Mouse (Mus musculus) layer of hippocampus, postnatal 14 days (tissue): ENCODE measurements around the gene Fam205c. TPM values are rescaled to one million over a fixed set of nuclear protein-coding genes. Genes with fewer than 3 reads are reported as not detected.

Experiments used
- DNase-seq, 2 experiments: peaks; one replicate each; pipeline ENCODE4 v3.0.0; 2021 to 2022; ENCODE audit warnings: low spot score in 2 of 2, mixed read lengths in 1 of 2
- long read RNA-seq, 2 experiments: library from polyadenylated mRNA; stranded (forward); transcript quantifications; one replicate each; pipeline ENCODE4 v2.0.0; 2021
- total RNA-seq, 2 experiments: library from RNA; stranded (reverse); gene quantifications; 2 replicates each; pipeline ENCODE4 v1.2.3; 2021

Gene Fam205c
- under 1 TPM; 0.38 to 0.46 TPM for total RNA-seq
- long read RNA-seq, experiment 1 = 0 reads
- long read RNA-seq, experiment 2, partial matches to known transcripts = 0 of 2 reads
- long read RNA-seq, experiment 2, other reads (novel, unspliced or antisense) = 2 of 2 reads

DNA sequence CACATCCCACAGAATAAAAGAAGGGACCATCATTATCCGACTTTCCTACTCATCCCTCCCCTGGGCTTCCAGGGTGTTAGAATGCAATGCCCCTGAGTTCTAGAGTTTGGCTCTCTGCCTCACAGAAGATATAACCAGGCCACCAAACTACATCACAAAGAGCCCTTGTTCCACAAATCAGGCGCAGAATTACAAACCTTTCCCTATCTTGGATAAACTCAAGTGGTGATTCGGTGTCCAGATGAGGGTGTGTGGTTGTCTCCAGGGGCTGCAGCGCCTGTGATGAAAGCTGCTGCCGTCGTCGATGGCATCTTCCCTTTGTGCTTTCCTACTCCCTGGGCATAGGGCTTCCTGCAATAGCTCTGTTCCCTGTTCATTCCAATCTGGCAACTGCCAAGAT lies at the start of gene Fam205c:
Gene Fam205c, minus strand, starts transcription at position 101 of the 400 bp plus-strand sequence.
- no peak for DNase-seq

DNA sequence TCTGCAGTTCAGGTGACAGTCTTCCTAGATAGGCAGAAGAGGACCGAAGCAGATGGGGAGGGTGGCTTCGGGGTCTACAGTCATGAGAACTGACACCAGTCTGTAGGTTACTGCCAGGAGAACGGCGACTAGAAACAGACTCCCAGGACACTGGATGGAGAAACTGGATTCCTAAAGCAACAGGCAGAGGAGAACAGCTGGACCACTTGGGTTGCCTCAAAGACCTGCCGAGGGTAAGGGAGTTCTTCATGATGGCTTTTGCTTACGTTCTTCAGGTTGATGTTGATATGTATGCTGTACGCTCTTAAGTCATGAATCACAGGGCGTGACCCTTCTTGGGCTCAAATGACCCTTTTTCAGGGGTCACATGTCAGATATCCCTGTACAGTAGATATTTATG lies 48.4 kb upstream of the Fam205c start:
- DNase-seq = no peak

DNA sequence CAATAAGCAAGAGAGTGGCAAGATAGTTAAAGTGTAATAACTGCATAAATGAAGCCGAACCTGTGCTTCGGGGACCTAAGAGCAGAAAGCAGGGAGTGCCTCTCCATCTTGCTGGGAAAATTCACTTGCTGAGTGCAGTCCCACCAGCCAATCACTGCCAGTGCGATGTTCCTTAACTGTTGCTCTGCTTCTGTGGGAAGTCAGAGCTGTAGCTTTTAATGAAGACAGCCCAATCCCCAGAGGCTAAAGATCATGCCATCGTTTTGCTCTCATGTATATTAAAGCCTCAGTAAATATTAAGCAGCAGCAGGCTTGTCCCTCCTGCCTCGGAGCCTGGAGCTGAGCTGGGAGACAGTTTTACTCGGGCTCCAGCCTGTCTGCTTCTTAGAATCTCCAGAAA lies 48.0 kb upstream of the Fam205c start:
- no peak for DNase-seq

DNA sequence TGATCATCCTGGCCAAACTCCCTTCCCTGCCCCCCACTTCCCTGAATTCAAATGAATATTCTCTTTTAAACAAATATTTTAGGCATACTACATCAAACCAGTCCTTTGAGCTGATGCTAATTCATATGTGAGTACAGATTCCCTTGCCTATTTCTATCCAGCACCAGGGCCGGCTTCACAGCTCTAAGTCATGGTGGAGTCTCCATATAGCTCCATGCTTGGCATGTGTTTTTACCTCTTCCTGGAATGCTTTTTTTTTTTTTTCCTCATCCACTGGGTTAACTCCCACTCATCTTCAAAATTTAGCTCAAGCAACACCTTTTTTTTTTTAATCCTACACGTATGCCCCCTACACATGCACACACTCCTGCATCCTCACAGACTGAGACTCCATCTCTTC lies 47.5 kb upstream of the Fam205c start:
- DNase-seq = no peak

DNA sequence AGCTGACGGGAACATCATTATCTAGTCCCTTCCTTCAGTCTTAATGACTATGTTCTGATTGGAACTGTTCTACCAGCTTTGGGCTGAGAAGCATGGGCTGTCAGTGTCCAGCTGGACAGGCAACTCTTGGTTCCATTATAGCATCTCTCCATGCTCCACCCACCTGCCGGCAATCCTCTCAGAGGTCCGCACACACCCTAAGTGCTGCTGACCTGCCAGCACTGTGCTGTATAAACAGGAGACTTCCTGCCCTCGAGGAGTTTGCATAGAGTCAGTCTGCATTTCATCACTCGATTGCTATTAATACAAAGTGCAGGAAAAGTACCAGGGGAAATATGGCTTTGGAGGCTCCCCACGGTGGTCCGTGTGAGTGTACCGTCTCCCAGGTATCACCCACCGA lies 46.7 kb upstream of the Fam205c start:
- no peak for DNase-seq

DNA sequence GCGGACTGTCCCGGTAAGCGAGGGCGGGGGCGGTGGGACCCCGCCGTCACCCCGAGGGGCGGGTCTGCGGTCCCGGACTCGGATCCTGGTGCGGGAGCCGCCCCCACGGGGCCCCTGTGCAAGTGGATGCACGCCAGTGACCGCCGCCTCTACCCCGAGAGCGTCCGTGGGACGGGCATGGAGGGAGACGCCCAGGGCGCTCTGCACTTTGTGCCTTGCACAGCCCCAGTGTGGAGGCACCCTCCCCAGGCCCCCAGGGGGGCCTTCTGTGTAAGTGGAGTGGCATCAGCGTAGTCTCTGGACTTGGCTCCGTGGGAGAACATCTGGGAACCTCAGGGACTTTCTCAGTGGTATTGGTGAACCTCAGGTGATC lies 43.4 kb upstream of the Fam205c start:
- no peak for DNase-seq

DNA sequence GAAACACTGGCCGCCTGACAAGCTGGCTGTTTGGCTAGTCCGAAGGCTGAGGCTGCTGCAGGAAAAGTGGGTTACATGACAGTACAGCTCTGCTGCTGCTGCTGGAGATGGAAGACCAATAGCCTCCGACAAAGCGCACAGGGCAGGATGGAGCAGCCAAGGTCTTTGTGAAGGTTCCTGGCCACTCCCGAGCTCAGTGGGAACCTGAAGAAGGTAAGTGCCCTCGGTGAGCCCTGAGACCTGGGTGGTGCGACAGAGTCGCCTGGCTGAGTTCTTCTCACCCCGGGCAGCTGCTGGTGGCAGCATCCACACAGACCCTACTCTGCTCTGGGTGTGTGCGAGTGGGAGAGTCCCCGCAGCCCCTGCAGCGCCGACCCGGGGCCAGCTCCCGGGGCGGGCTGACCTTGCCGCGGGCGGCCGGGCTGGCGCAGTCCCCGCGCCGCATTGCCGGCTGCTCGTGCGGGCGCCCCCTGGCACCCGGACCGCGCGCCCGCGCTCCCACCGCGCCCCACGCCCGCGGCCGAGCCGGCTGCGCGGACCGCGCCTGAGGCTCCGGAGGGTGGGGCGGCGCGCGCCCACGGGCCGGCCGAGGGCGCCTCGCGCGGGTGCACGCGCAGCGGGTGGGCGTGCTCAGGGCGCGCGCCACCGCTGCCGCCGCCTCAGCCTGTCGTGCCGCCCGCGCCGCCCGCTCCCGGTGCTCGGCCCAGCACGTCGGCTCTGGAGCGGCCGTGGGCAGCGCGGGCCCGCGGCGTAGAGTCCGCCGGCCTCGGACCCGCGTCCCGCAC lies 42.8 kb upstream of the Fam205c start, which contains the start of gene Phf24:
Gene Phf24, plus strand, starts transcription at position 44 of the 785 bp plus-strand sequence.
- peak; percentile 31 to 38 for DNase-seq

DNA sequence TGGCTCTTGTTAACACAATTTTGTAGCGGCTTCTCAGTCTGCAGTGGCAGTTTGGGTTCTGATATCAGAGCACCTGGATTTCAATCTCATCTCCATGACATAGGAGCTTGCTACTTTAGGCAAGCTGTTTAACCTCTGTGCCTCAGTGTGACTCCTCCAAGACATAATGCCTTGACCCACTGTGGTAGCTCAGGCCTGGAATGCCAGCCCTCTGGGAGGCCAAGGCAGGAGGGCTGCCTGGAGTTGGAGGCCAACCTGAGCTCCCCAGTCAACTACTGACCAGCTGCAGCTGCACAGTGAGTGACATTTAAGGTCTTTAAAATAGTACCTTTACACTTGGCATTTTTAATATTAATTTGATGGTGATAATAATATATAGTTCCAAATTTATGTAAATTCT lies 41.9 kb upstream of the Fam205c start:
- no peak for DNase-seq

DNA sequence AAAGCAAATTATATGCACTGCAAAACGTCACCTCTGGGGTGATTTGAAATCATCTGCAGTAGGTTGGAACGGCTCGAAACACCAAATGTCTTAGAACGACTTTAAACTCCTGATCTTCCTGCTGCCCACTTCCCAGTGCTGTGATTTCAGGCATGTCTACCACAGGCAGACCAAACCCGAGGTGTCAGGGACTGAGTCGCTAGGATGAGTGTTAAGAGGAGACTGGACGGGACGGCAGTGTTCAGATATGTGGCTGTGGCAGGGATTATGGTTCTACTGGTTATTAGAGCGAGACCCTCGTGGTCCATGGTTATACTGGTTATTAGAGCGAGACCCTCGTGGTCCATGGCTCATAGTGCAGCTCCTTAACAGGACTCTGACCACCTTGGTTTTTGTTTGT lies 41.3 kb upstream of the Fam205c start:
- DNase-seq = no peak

DNA sequence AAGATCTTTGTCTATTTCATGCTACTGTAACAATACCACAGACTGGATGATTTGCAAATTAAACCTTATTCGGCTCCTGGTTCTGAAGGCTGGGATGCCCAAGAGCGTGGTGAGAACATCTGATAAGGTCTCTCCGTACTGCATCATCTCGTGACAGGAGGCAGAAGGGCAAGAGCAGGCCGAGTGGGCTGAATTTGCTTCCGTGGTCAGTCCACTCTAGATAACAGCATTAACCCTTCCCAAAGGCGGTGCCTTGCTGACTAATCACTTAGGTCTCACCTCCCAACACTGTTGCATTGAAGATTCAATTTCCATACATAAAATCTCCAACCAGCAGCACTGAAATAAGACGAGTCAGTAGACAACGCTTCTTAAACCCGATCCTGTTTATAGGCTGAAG lies 39.4 kb upstream of the Fam205c start:
- DNase-seq = no peak

DNA sequence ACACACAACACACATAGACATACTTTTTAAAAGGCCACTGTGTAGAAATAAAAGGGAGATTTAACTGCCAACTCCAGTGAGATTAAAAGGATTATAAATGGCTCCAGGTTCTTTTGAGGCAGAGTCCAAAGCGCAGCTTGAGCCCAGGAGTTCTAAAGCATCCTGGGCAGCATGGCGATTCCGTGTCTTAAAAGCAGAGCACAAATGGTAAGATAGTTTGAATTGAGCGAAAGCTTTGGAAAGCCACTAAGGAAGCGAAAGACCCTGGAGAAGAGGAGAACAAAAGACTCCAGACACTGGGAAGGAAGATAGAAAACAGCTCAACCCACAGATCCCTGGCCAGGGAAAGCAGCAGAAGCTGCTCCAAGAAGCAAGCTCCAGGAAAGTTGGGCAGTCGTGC lies 30.9 kb upstream of the Fam205c start:
- DNase-seq = no peak

DNA sequence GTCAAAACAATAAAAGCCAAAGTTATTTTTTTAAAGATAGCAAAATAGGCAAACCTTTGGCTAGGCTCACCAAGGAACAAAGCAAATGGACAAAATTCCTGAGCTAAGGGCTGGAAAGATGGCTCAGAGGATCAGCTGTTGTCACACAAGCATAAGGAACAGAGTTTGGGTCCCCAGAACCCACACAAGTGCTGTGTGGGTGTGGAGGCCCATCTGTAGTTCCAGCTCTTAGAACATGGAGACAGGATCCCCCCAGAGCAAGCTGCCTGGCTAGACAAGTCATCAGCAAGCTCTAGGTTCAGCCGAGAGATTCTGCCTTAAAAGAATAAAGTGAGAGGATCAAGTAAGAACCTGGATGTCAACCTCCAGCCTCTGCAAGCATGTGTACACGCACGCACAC lies 30.5 kb upstream of the Fam205c start:
- DNase-seq = peak in 1 of 2 experiments; percentile 32

DNA sequence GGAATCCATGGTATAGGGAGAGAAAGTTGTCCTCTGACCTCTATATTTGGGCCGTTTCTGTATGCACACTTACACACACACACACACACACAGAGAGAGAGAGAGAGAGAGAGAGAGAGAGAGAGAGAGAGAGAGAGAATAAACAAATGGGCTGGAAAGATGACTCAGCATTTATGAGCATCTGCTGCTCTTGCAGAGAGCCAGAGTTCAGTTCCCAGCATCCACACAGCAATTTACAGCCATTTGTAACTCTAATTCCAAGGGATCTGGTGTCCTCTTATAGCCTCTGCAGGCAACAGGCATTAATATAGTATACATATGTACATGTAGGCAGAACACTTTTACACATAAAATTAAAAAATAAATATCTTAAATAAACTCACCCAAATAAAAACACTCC lies 29.9 kb upstream of the Fam205c start:
- no peak for DNase-seq

DNA sequence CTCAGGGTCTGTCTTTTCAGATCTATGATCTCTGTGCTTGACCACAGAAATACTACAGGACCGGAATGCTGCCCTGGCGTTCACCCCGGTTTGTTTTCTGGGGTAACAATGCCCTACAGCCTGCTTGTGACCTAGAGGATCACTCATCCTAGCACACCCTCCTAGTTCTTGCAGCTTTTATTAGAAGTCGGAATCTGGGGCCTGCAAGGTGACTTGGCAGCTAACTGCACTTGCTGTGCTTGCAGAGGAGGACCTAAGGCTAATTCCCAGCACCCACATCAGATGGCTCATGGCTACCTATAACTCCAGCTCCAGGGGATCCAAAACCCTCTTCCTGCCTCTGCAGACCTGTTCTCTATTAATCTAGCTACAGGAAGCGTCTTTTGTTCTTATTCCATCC lies 28.7 kb upstream of the Fam205c start:
- DNase-seq = no peak

DNA sequence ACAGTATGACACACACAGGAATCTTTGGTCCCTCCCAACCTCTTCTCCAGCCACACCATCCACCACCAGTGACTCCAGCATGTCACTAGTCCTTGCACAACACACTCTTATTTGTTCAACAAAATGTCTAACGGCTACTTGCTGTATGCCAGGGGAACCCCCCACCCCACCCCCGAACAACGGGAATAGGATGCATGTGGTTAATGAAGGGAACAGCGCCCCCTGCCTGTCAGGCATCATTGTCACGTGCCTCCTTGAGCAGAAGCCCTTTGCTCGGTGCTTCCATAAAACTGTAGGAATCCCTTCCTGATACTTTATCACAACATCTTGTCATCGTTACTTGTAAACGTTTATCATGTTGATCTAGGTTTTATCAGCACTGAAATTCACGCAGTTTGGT lies 28.1 kb upstream of the Fam205c start:
- DNase-seq = no peak

DNA sequence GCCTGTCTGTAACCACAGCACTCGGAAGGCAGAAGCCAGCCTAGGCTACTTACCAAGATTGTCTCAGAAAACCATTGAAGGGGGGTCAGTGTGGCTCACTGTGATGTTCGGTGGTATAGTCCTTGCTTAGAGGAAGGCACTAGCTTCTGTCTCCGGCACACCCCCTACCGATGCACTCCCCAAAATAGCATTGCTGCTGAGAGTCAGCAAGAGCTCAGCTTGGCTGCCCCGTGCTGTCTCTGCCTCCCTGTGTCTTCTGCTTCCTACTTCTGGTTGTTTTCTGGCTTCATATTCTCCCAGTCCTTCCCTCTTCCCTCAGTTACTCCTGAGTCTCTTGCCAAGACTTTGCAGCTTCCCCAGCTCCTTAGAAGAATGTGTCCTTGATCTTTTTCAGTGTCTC lies 26.8 kb upstream of the Fam205c start:
- peak in 1 of 2 experiments; percentile 25 for DNase-seq

DNA sequence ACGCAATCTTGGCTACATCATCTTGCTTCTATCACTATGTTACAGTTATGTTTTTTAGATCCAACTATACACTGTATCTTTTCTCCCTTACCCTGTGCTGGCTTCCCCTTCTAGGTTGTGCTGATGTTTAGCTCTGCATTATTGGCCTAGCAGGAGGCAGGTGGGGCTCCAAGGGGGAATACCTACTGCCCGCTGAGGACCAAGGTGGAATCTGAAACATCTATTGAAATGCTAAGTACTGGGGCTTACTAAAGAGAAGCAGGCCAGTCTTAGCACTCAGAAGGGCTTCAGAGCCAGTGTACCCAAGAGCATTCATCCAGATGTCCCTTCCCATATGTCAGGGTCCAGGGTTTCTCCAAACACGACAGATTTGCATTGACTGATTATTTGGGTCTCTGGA lies 24.9 kb upstream of the Fam205c start:
- DNase-seq = no peak

DNA sequence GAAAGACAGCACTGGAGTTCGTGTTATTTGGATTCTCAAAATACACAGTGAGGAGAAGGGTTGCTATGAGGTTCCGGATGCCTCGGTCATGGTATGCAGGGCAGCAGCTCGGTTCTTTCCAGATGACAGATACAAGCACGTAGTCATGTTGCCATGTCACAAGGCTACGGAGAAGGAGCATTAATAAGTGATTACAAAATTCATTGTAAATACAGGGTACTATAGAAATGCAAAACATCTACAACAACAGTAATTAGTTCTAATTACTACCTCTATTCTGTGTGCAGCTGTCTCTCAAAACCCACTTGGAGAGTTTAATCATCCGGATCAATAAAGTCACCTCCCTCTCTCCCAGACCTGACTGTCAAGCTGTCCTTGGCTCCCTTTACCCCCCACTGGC lies 21.1 kb upstream of the Fam205c start:
- DNase-seq = no peak

DNA sequence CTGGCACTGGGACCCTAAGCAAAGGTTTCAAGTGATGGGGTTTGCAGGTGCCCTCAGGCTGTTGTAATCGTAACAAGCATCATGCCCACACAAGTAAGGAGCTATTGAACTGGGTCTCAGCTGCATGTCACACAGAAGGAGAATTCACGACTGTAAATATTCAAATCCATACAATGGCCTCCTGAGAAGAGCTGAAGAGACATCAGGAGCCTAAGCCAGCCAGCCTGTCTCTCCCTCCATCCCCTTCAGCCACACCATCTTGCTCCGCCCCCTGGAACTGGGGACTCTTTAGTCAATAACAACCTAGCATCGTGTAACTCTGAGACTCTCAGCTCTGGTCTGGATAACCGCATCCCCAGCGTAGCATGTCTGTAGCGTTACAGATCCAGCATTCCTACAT lies 17.1 kb upstream of the Fam205c start:
- DNase-seq = no peak

DNA sequence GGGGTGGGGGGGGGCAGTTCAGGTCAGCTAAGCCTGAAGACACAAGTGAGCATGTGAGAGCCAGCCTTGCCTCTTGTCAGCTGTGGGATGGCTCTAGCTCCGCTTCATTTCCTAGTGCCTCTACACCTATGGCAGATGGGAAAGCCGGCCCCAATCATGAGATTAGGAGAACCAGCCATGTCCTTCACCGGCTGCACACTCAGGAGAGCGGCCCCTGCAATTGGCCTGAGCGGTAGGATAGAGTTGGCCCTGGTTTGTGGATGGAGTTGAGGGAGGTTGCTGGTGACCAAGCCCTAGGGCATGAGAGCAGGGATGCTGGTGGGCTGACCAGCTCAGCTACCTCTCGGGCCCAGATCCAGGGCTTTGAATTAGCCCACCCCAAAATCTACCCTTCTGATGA lies 14.8 kb upstream of the Fam205c start:
- DNase-seq = no peak

DNA sequence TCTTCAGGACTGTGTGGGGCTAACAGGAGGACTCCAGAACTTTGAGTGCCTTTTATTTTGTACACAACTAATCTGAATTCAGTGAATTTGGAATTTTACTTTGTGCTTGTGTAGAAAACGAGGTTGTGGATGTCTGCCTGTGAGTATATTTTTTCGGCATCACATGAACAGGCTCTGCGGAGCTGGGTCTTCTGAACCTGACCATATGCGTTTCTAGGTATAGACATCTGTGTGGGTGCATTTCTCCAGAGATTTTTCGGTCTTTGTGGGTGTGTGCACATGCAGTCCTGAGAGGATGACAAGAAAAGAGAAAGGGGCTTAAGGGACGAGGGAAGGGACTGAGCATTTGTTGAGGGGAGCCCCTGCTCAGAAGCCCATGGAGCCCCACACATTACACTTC lies 12.9 kb upstream of the Fam205c start:
- no peak for DNase-seq

DNA sequence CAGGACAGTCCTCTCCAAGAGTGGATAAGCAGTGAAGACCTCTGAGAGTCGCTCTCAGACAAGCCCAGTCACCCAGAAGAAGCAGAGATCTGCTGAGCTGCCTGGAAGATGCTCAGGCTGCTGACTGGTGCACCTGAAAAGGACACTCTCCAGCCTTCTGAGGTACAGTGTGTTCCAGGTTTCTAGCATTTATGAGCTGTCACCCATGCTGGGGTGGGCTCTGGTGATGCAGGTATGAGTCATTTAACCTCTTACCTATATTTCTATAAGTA lies 6.6 kb upstream of the Fam205c start:
- DNase-seq = no peak

DNA sequence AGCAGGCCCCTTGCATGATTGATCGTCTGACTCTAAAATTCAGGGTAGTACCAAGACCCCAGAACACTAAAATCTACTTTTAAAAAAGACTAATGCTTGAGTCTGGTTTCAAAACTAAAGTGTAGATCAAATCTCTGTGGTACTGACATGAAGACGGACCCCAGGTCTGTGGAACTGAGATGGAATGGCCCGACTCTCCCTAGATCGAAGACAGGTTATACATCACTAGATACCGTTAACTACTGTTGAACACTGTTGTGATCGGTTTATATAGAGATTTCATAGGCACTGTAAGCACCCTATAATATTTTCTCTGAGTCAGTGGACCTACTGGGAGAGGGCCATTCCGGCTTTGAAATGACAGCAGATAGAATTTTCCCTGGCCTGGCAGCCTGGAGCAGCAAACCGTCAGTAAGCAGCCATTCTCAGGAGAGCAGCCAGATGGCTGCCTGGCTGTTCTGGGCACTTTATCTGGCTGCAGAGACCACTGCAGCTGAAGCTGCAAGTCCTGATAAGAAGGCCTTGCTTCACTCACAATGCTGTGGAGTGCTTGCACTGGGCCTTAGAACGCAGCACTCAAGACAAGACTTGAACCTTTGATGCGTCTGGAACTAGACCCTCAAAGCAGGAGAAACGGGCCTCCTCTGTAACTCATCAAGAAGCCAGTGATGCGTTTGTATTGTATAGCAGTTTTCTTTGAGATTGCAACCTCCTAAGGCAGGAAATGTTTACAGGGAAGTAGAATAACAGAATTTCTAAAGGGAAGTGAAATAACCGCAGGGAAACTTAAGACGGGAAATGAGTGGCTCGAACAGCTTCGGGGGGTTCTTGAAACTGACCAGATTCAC lies 6.0 kb upstream of the Fam205c start:
- no peak for DNase-seq
